Mouse (Mus musculus) MEL (cell line): Measurements from ENCODE around the gene Leng8.

Source experiments
- BHLHE40 ChIP-seq: IDR thresholded peaks from 2 replicates; pipeline ENCODE4 v1.6.1; 2012; ENCODE audit warnings: low read depth, mild to moderate bottlenecking, inconsistent platforms, low read length, improper control_type of control experiment, borderline replicate concordance
- CTCF ChIP-seq, 3 experiments: IDR thresholded peaks in 2 of 3; conservative IDR thresholded peaks in 1 of 3; 2 replicates each; pipeline ENCODE4 v1.5.1; 2011 to 2012; ENCODE audit warnings: low read length in 3 of 3, low read depth in 2 of 3, mild to moderate bottlenecking in 2 of 3, improper control_type of control experiment in 1 of 3, inconsistent platforms in 1 of 3, mixed read lengths in 1 of 3, moderate library complexity in 1 of 3; ENCODE audit not compliant: control insufficient read depth in 1 of 3, insufficient read depth in 1 of 3, poor library complexity in 1 of 3, severe bottlenecking in 1 of 3
- E2F4 ChIP-seq: IDR thresholded peaks from 2 replicates; pipeline ENCODE4 v1.6.1; 2011; ENCODE audit warnings: low read depth, low read length, improper control_type of control experiment, borderline replicate concordance
- EP300 ChIP-seq, 2 experiments: IDR thresholded peaks; 2 replicates each; pipeline ENCODE4 v1.6.1; 2011; ENCODE audit warnings: improper control_type of control experiment in 2 of 2, low read length in 2 of 2, low read depth in 1 of 2, mild to moderate bottlenecking in 1 of 2
- MAFK ChIP-seq: IDR thresholded peaks from 2 replicates; pipeline ENCODE4 v1.6.1; 2011; ENCODE audit warnings: low read depth, mild to moderate bottlenecking, low read length, improper control_type of control experiment, borderline replicate concordance
- MEF2A ChIP-seq: IDR thresholded peaks from 2 replicates; pipeline ENCODE4 v1.6.1; 2014; ENCODE audit warnings: low read depth, mild to moderate bottlenecking, inconsistent platforms, low read length, improper control_type of control experiment; ENCODE audit not compliant: poor library complexity, insufficient replicate concordance, severe bottlenecking; ENCODE audit errors: extremely low read depth
- POLR2A ChIP-seq, 2 experiments: IDR thresholded peaks; 2 replicates each; pipeline ENCODE4 v1.6.1; 2011 to 2012; ENCODE audit warnings: low read length in 2 of 2, mild to moderate bottlenecking in 2 of 2, control low read depth in 1 of 2, improper control_type of control experiment in 1 of 2, low read depth in 1 of 2, moderate library complexity in 1 of 2; ENCODE audit not compliant: control insufficient read depth in 1 of 2, insufficient read depth in 1 of 2, poor library complexity in 1 of 2
- UBTF ChIP-seq: IDR thresholded peaks from 2 replicates; pipeline ENCODE4 v1.6.1; 2012; ENCODE audit warnings: low read depth, mild to moderate bottlenecking, inconsistent platforms, low read length, improper control_type of control experiment, moderate library complexity, borderline replicate concordance; ENCODE audit not compliant: insufficient read depth

- TF ChIP-seq E2F4, result no peak
- no peak for TF ChIP-seq MAFK
- TF ChIP-seq EP300 (IDR thresholded peaks at IDR 0.05; ENCODE audit: low read depth in 1 of 2, low read length in 2 of 2), result no peak
- TF ChIP-seq UBTF, result no peak
- no peak for TF ChIP-seq MEF2A
- TF ChIP-seq POLR2A (IDR thresholded peaks at IDR 0.05; ENCODE audit: control insufficient read depth in 1 of 2, insufficient read depth in 1 of 2, low read depth in 1 of 2, low read length in 2 of 2, poor library complexity in 1 of 2), result no peak
- no peak for TF ChIP-seq CTCF (IDR thresholded peaks at IDR 0.05 in 2 of 3, conservative IDR thresholded peaks at IDR 0.05 in 1 of 3; ENCODE audit: control insufficient read depth in 1 of 3, insufficient read depth in 1 of 3, low read depth in 2 of 3, low read length in 3 of 3, poor library complexity in 1 of 3, severe bottlenecking in 1 of 3)
- no peak for TF ChIP-seq BHLHE40
Measured at GRCm38 (mm10) chr7:4124856-4125255, 12.0 kb upstream of the Leng8 start.
